Mouse (Mus musculus) kidney, embryonic 16.5 days (tissue): Measurements from ENCODE around the gene Gnat1. TPM values are rescaled to one million over a fixed set of nuclear protein-coding genes. Genes with fewer than 3 reads are reported as not detected.

ENCODE experiments used
- ATAC-seq: fragments of 200-750 bp; cut with Nextera tagmentation; 2 replicates; pipeline ENCODE4 v1.8.0; 2017; ENCODE audit warnings: moderate TSS enrichment; ENCODE audit not compliant: low FRiP score, low TSS enrichment
- H3K27ac ChIP-seq: fragments of 300-500 bp; sonication (generic); 2 replicates; pipeline ENCODE4 v1.5.1; 2014; ENCODE audit warnings: low read length
- H3K27me3 ChIP-seq: fragments of 300-500 bp; sonication (generic); 2 replicates; pipeline ENCODE4 v1.6.1; 2014; ENCODE audit warnings: low read length, control low read depth, mixed read lengths; ENCODE audit not compliant: insufficient read depth
- H3K36me3 ChIP-seq: fragments of 300-500 bp; sonication (generic); 2 replicates; pipeline ENCODE4 v1.6.1; 2014; ENCODE audit warnings: low read length, control low read depth, mixed read lengths; ENCODE audit not compliant: insufficient read depth
- H3K4me1 ChIP-seq: fragments of 300-500 bp; sonication (generic); 2 replicates; pipeline ENCODE4 v1.6.1; 2014; ENCODE audit warnings: low read length, control low read depth, mixed read lengths; ENCODE audit not compliant: insufficient read depth
- H3K4me2 ChIP-seq: fragments of 300-500 bp; sonication (generic); replicated peaks from 2 replicates; pipeline ENCODE4 v1.6.1; 2014; ENCODE audit warnings: low read depth, low read length
- H3K4me3 ChIP-seq: fragments of 300-500 bp; sonication (generic); 2 replicates; pipeline ENCODE4 v1.5.1; 2014; ENCODE audit warnings: mild to moderate bottlenecking, low read length
- H3K9ac ChIP-seq: fragments of 300-500 bp; sonication (generic); replicated peaks from 2 replicates; pipeline ENCODE4 v1.6.1; 2014; ENCODE audit warnings: low read length
- H3K9me3 ChIP-seq: fragments of 300-500 bp; sonication (generic); 2 replicates; pipeline ENCODE4 v1.6.1; 2016; ENCODE audit warnings: low read length, control low read depth
- WGBS: fragments of 180-500 bp; shearing (Covaris S2); extraction: QIAGEN DNeasy Blood & Tissue Kit; methylation state at CpG from one replicate; pipeline ENCODE4 v1.1.7; 2014; 5-methylcytosine and 5-hydroxymethylcytosine counted together
- polyA plus RNA-seq: library from polyadenylated mRNA; unstranded; fragments of >200 nt; fragmentation: Nextera tagmentation; extraction: Ambion mirVana; gene quantifications from 2 replicates; pipeline ENCODE4 v1.2.1, GENCODE M21; 2015

Gene Gnat1
- polyA plus RNA-seq, 1 experiment from 2014 or later: 2.8 TPM

DNA sequence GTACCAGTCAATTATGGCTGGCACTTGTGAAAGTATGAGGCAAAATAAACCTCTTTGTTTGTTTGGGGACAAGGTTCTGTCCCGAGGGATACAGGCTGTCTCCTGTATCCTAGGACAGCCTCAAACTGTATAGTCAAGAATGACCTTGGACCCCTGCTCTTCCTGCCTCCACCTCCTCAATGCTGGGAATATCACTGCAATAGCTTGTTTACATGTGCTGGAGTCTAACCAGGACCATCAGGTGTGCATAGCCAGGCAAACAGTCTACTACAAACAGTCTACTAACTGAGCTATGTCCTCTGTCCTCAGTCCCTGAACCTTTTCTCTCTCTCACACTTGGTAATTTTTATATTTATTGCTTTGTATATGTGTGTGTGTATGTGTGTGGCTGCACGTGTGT lies 26.0 kb downstream of the Gnat1 start:
- no peaks in the 10 kb centered on the region for H3K9me3 ChIP-seq
- H3K27me3 ChIP-seq: no peaks in the 10 kb centered on the region
- H3K4me3 ChIP-seq: no peak overlapping the region
- H3K9ac ChIP-seq: no peak overlapping the region
- H3K36me3 ChIP-seq: no peaks in the 10 kb centered on the region
- no peak overlapping the region for H3K27ac ChIP-seq
- 88% methylated on average over 2 of the region's 2 CpGs for WGBS
- no peak for ATAC-seq
- H3K4me2 ChIP-seq: no peak overlapping the region
- H3K4me1 ChIP-seq: peaks cover 6% of the 10 kb centered on the region; the same call in 1 of the 2 replicates

- H3K9ac ChIP-seq: no peak overlapping the region
- H3K4me2 ChIP-seq: no peak overlapping the region
- H3K4me3 ChIP-seq: no peak overlapping the region
- H3K4me1 ChIP-seq: peaks cover 6% of the 10 kb centered on the region; the same call in 1 of the 2 replicates
- 38% methylated on average over 12 of the region's 12 CpGs for WGBS
- H3K27me3 ChIP-seq: no peaks in the 10 kb centered on the region
- no peaks in the 10 kb centered on the region for H3K36me3 ChIP-seq
- no peaks in the 10 kb centered on the region for H3K9me3 ChIP-seq
- H3K27ac ChIP-seq: no peak overlapping the region
- no peak for ATAC-seq
Observed at GRCm38 (mm10) chr9:107650708-107651481, 28.6 kb downstream of the Gnat1 start.

GRCm38 (mm10) chr9:107650225-107650624 lies 29.3 kb downstream of the Gnat1 start:
- Histone ChIP-seq H3K27ac (no peak overlapping the region), H3K4me3 (no peak overlapping the region), H3K4me2 (no peak overlapping the region), H3K4me1 (peaks cover 8% of the 10 kb centered on the region), H3K9ac (no peak overlapping the region), H3K27me3 (no peaks in the 10 kb centered on the region), H3K9me3 (no peaks in the 10 kb centered on the region), H3K36me3 (no peaks in the 10 kb centered on the region)
- whole genome bisulfite sequencing: 55% methylated on average over 7 of the region's 7 CpGs
- no peak for ATAC-seq

DNA sequence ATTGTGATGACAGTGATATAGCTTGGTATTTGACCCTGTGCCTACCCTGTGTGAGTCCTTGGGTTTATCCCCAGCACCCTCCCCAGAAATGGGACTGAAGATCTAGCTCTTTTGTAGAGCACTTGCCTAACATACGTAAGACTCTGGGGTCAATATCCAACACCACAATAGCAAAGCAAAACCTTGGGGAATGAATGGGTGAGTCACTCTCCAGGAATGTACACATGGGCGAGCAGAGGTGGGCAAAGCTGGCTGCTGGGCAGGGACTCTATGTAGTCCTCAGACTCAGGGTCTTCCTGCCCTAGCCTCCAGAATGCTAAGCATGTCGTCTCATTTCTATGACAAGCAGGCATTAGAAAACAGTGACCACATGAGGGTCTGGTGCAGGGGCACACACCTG lies 30.7 kb downstream of the Gnat1 start:
- Histone ChIP-seq H3K9ac (no peak overlapping the region), H3K4me3 (no peak overlapping the region), H3K36me3 (no peaks in the 10 kb centered on the region), H3K9me3 (no peaks in the 10 kb centered on the region), H3K4me2 (no peak overlapping the region), H3K27me3 (no peaks in the 10 kb centered on the region), H3K27ac (no peak overlapping the region), H3K4me1 (peaks cover 20% of the 10 kb centered on the region)
- WGBS: 74% methylated on average over 3 of the region's 3 CpGs
- ATAC-seq: no peak

- no peak overlapping the region for H3K4me3 ChIP-seq
- H3K4me2 ChIP-seq: no peak overlapping the region
- H3K9ac ChIP-seq: no peak overlapping the region
- H3K36me3 ChIP-seq: no peaks in the 10 kb centered on the region
- ATAC-seq: no peak
- H3K9me3 ChIP-seq: no peaks in the 10 kb centered on the region
- H3K27ac ChIP-seq: no peak overlapping the region
- peaks cover 20% of the 10 kb centered on the region for H3K4me1 ChIP-seq
- WGBS: 80% methylated on average over 6 of the region's 6 CpGs
- no peaks in the 10 kb centered on the region for H3K27me3 ChIP-seq
Observed at GRCm38 (mm10) chr9:107646975-107647374, 32.5 kb downstream of the Gnat1 start.

DNA sequence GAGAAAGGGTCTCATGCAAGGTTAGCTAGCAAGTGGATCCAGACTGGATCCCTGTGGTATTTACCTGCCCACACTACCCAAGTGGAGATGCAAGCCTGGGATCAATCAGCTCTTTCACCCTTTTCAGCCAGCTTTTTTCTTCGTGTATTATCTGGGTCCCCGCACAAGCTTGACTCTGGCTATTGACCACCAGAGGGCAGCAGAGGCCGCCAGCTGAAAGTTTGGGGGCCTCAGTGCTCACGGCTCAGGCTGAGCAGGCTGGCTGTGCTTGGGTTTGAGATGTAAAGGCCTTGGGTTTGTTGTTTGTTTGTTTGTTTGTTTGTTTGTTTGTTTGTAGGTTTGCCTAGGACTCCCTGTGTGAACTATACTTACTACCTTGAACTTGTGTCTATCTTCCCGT lies 33.9 kb downstream of the Gnat1 start:
- Histone ChIP-seq H3K9ac (no peak overlapping the region; the same call in 1 of the 2 replicates), H3K27me3 (no peaks in the 10 kb centered on the region), H3K9me3 (no peaks in the 10 kb centered on the region), H3K4me2 (peak overlapping the region; percentile 61; the same call in 1 of the 2 replicates), H3K4me1 (peaks cover 18% of the 10 kb centered on the region), H3K27ac (no peak overlapping the region), H3K36me3 (no peaks in the 10 kb centered on the region), H3K4me3 (no peak overlapping the region)
- ATAC-seq: peak; percentile 64
- 15% methylated on average over 5 of the region's 5 CpGs for WGBS

GRCm38 (mm10) chr9:107645153-107645510 lies 34.4 kb downstream of the Gnat1 start:
- H3K27ac ChIP-seq: no peak overlapping the region
- peak overlapping the region; percentile 61 for H3K4me2 ChIP-seq
- peak; percentile 14; the same call in 1 of the 2 replicates for ATAC-seq
- no peaks in the 10 kb centered on the region for H3K9me3 ChIP-seq
- H3K4me1 ChIP-seq: peaks cover 14% of the 10 kb centered on the region
- H3K36me3 ChIP-seq: no peaks in the 10 kb centered on the region
- WGBS: 31% methylated on average over 7 of the region's 7 CpGs
- H3K9ac ChIP-seq: peak overlapping the region; percentile 62
- H3K27me3 ChIP-seq: no peaks in the 10 kb centered on the region
- H3K4me3 ChIP-seq: peak overlapping the region; percentile 40

DNA sequence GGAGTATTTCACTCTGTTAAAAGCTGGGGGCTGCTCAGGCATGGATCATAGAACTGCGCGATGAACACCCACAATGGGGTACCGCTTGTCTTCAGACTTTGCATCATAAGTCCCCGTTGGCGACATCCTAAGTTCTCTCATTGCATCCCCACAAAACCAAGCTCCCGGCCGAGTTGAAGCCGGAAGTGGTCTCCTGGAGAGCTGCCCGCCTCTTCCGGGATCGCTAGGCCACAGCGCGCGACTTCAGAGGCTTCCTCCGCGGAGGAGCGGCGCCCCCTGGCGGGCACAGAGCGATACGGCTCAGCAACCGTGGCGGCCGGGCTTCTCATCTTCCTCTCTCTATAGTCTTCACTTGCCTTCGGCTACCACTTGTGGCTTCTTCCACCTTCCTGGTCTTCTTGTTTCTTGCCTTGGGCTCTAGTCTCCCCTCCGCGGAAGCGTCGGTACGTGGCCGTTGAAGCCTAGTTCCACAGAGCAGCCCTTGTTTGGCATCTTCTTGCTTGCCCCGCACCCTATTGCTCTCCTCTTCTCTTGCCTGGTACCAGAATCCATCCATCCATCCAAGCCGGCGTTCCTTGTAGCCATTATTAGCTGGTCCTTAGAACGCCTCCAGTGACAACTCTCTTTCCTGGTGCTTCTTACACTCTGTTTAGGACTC lies 34.9 kb downstream of the Gnat1 start:
- H3K36me3 ChIP-seq: no peaks in the 10 kb centered on the region
- H3K27me3 ChIP-seq: no peaks in the 10 kb centered on the region
- H3K4me3 ChIP-seq: peak overlapping the region; percentile 40
- H3K27ac ChIP-seq: no peak overlapping the region; the same call in 1 of the 2 replicates
- H3K9me3 ChIP-seq: no peaks in the 10 kb centered on the region
- H3K4me2 ChIP-seq: peak overlapping the region; percentile 61
- H3K4me1 ChIP-seq: peaks cover 14% of the 10 kb centered on the region
- WGBS: 3% methylated on average over 35 of the region's 35 CpGs
- peak overlapping the region; percentile 62 for H3K9ac ChIP-seq
- peak; percentile 82 for ATAC-seq

- Histone ChIP-seq H3K9ac (peak overlapping the region; percentile 62; the same call in 1 of the 2 replicates), H3K27ac (no peak overlapping the region), H3K4me2 (peak overlapping the region; percentile 61), H3K36me3 (no peaks in the 10 kb centered on the region), H3K4me3 (no peak overlapping the region; the same call in 1 of the 2 replicates), H3K4me1 (peaks cover 14% of the 10 kb centered on the region), H3K27me3 (no peaks in the 10 kb centered on the region), H3K9me3 (no peaks in the 10 kb centered on the region)
- no peak for ATAC-seq
- WGBS: 92% methylated on average over 13 of the region's 13 CpGs
Observed at GRCm38 (mm10) chr9:107643544-107644214, 35.8 kb downstream of the Gnat1 start.
